Mouse (Mus musculus) cerebellum, adult 2 months (tissue): ENCODE results near the gene Mei4.

ENCODE experiments used
- CTCF ChIP-seq: fragments of 200-500 bp; IDR thresholded peaks from 2 replicates; pipeline ENCODE4 v1.5.1; 2011; ENCODE audit warnings: low read depth, mild to moderate bottlenecking, control low read depth, low read length, moderate library complexity, borderline replicate concordance; ENCODE audit not compliant: insufficient read depth
- POLR2A ChIP-seq: fragments of 200-500 bp; IDR thresholded peaks from 2 replicates; pipeline ENCODE4 v1.6.1; 2011; ENCODE audit warnings: low read length, control low read depth, borderline replicate concordance; ENCODE audit not compliant: insufficient read depth

- no peak for TF ChIP-seq CTCF
- TF ChIP-seq POLR2A, result no peak
These were observed 94.4 kb downstream of the Mei4 start for GRCm38 (mm10) chr9:81957842-81958241.
